Mouse (Mus musculus) heart, postnatal 0 days (tissue): ENCODE results near the gene Patj.

ENCODE experiments used
- CTCF ChIP-seq: IDR thresholded peaks from 2 replicates; pipeline ENCODE4 v1.5.1; 2016; ENCODE audit warnings: antibody characterized with exemption, control low read depth, low read depth
- EP300 ChIP-seq: IDR thresholded peaks from 2 replicates; pipeline ENCODE4 v1.6.1; 2016; ENCODE audit warnings: antibody characterized with exemption, low read depth

GRCm38 (mm10) chr4:98598546-98598971 lies 203.0 kb downstream of the Patj start:
- TF ChIP-seq CTCF (no peak), EP300 (no peak)
